Mouse (Mus musculus) erythroblast, embryonic 14.5 days (primary cell): ENCODE data around the gene Crhr1.

Experiments used
- GATA1 ChIP-seq: IDR thresholded peaks from 2 replicates; pipeline ENCODE4 v1.6.1; 2012; ENCODE audit warnings: low read length, inconsistent platforms, mixed read lengths
- TAL1 ChIP-seq: IDR thresholded peaks from 3 replicates; pipeline ENCODE4 v1.6.1; 2012; ENCODE audit warnings: low read length, inconsistent platforms, mixed read lengths

GRCm38 (mm10) chr11:104179804-104180203 lies 47.1 kb downstream of the Crhr1 start:
- TF ChIP-seq TAL1 = no peak
- TF ChIP-seq GATA1 = no peak
